8 mouse cellular contexts compared by ENCODE assay signal in the genomic region with DNA sequence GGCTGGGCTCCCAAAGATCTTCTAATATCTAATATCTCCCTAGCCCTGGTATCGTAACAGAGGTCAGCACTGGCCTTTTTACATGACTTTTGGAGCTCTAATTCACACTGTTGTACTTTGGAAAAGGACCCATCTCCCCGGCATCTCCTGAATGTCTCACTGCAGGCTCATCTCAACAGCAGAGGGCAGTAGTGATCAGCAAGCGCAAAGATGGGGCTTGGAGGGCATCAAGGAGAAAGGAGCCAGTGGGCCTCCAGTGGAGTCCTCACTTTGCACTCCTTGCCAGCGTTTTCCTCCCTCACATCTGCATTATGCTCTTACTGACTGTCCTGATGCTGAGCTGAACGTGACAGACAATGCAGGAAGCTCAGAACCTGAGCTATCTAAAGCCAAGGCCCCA. TPM values are rescaled to one million over a fixed set of nuclear protein-coding genes. Genes with fewer than 3 reads are reported as not detected.
A peak's percentile ranks its signal among the peaks of the same experiment; 100 is the strongest.
DNase-seq lines count a peak whose midpoint lies in the region; ATAC-seq and TF ChIP-seq lines count a peak whose summit lies in the region.

No protein-coding gene starts in this region.

- peak; percentile 65 for DNase-seq in forebrain, embryonic 14.5 days (ENCODE audit: low spot score)
- DNase-seq in left cerebral cortex, postnatal 4 days = peak; percentile 46
- no peak for DNase-seq in left cerebral cortex, adult 11 months (ENCODE audit: low spot score)
- no peak for DNase-seq in Patski (ENCODE audit: low read depth, low spot score)
- peak; percentile 46 for DNase-seq in liver, postnatal 0 days
- no peak for DNase-seq in heart, adult 8-10 months (ENCODE audit: low spot score)
- DNase-seq in cerebellum, adult 9-11 months = no peak

- no peak overlapping the region for H3K4me3 ChIP-seq in forebrain, embryonic 14.5 days (ENCODE audit: low read depth, low read length)
- H3K4me3 ChIP-seq in forebrain, embryonic 13.5 days = no peak overlapping the region
- no peak overlapping the region for H3K4me3 ChIP-seq in liver, postnatal 0 days (ENCODE audit: low read depth, low read length)

- H3K9me3 ChIP-seq in forebrain, embryonic 14.5 days (replicated peaks; ENCODE audit: control insufficient read depth, low read length) = no peaks in the 10 kb centered on the region
- no peaks in the 10 kb centered on the region for H3K9me3 ChIP-seq in forebrain, embryonic 13.5 days (replicated peaks)
- no peaks in the 10 kb centered on the region for H3K9me3 ChIP-seq in liver, postnatal 0 days (ENCODE audit: low read length)

- in situ Hi-C loops in Patski (cut with MboI; ENCODE audit: low pct_unique_long_range_greater_than_20kb) = no loop called here

- POLR2A ChIA-PET in Patski (lab: Charles Lee) = no interaction called here

- intact Hi-C loops in left cerebral cortex, postnatal 4 days (cut with DNase I) = loop anchor here (5.0 kb wide), 1 partner anchor 95 kb away; no protein-coding TSS in a partner anchor

- peak; percentile 34; the same call in 1 of the 2 replicates for ATAC-seq in forebrain, embryonic 14.5 days
- no peak for ATAC-seq in forebrain, embryonic 13.5 days
- no peak for ATAC-seq in Patski
- 0 out of 2 replicates have a peak, but pooled peaks have one; percentile 40 for ATAC-seq in liver, postnatal 0 days

- CTCF ChIA-PET in Patski (lab: Charles Lee) = interaction anchor here (1.0 to 1.1 kb wide), 2 partner anchors 18 to 33 kb away, joined by 3 read pairs; no protein-coding TSS in a partner anchor

- no peak overlapping the region for H3K27ac ChIP-seq in forebrain, embryonic 14.5 days (ENCODE audit: low read depth, low read length)
- no peak overlapping the region for H3K27ac ChIP-seq in forebrain, embryonic 13.5 days
- H3K27ac ChIP-seq in liver, postnatal 0 days (ENCODE audit: low read depth) = no peak overlapping the region

- no peaks in the 10 kb centered on the region for H3K4me1 ChIP-seq in forebrain, embryonic 14.5 days (ENCODE audit: control insufficient read depth, insufficient read depth, low read length)
- peaks cover 18% of the 10 kb centered on the region for H3K4me1 ChIP-seq in forebrain, embryonic 13.5 days
- H3K4me1 ChIP-seq in liver, postnatal 0 days (ENCODE audit: insufficient read depth) = peaks cover 3% of the 10 kb centered on the region; the same call in 1 of the 2 replicates

- peak; percentile 57 for TF ChIP-seq CTCF in Patski (IDR thresholded peaks at IDR 0.05)
- TF ChIP-seq CTCF in liver, postnatal 0 days (IDR thresholded peaks at IDR 0.05; ENCODE audit: low read depth) = peak; percentile 82

- no peak overlapping the region for H3K9ac ChIP-seq in forebrain, embryonic 14.5 days (ENCODE audit: low read length)
- H3K9ac ChIP-seq in forebrain, embryonic 13.5 days = no peak overlapping the region
- no peak overlapping the region for H3K9ac ChIP-seq in liver, postnatal 0 days (replicated peaks)

- H3K27me3 ChIP-seq in forebrain, embryonic 14.5 days (replicated peaks; ENCODE audit: control insufficient read depth, insufficient read depth, low read length) = no peaks in the 10 kb centered on the region
- 0 out of 2 replicates have a peak, but pooled peaks cover 6% of the 10 kb centered on the region for H3K27me3 ChIP-seq in forebrain, embryonic 13.5 days
- no peaks in the 10 kb centered on the region for H3K27me3 ChIP-seq in Patski
- H3K27me3 ChIP-seq in liver, postnatal 0 days (ENCODE audit: insufficient read depth, low read length) = no peaks in the 10 kb centered on the region

- H3K36me3 ChIP-seq in forebrain, embryonic 14.5 days (ENCODE audit: control insufficient read depth, insufficient read depth, low read length) = 0 out of 2 replicates have a peak, but pooled peaks cover 4% of the 10 kb centered on the region
- peaks cover 24% of the 10 kb centered on the region for H3K36me3 ChIP-seq in forebrain, embryonic 13.5 days (ENCODE audit: poor library complexity, severe bottlenecking)
- peaks cover 5% of the 10 kb centered on the region; the same call in 1 of the 2 replicates for H3K36me3 ChIP-seq in liver, postnatal 0 days (replicated peaks; ENCODE audit: insufficient read depth, low read length)

- H3K4me2 ChIP-seq in forebrain, embryonic 14.5 days (ENCODE audit: low read length) = no peak overlapping the region
- H3K4me2 ChIP-seq in forebrain, embryonic 13.5 days = no peak overlapping the region
- H3K4me2 ChIP-seq in liver, postnatal 0 days (ENCODE audit: low read depth, low read length) = no peak overlapping the region

- no peak for TF ChIP-seq EP300 in liver, postnatal 0 days (IDR thresholded peaks at IDR 0.05; ENCODE audit: low read depth)

- 36% methylated on average over 5 of the region's 5 CpGs for WGBS in forebrain, embryonic 14.5 days
- 42% methylated on average over 5 of the region's 5 CpGs for WGBS in forebrain, embryonic 13.5 days
- WGBS in liver, postnatal 0 days (ENCODE audit: insufficient replicate concordance) = 36% methylated on average over 5 of the region's 5 CpGs

RNA-seq across cellular contexts. Expression of gene Rbp1, which starts 19.9 kb away (rescaled TPM):
- 63.2 and 66.1 TPM in 2 replicates for polyA plus RNA-seq in forebrain, embryonic 14.5 days (2014; fragmentation: Nextera tagmentation; extraction: Ambion mirVana)
- 54.9 and 72.9 TPM in 2 replicates for polyA plus RNA-seq in forebrain, embryonic 13.5 days (2015; fragmentation: Nextera tagmentation; extraction: Ambion mirVana)
- total RNA-seq in left cerebral cortex, postnatal 4 days (2021) = 1 to 10 TPM; 9.1 to 9.6 TPM
- 0.24 TPM for polyA plus RNA-seq in Patski (2021)
- 54.3 and 59.6 TPM in 2 replicates for polyA plus RNA-seq in liver, postnatal 0 days (2015; fragmentation: Nextera tagmentation; extraction: Ambion mirVana)
- total RNA-seq in heart, adult 8-10 months (2022) = 1 to 10 TPM; 4.9 to 7.8 (median 5.4) TPM

RNA-seq across cellular contexts. Expression of gene Rbp2, which starts 43.3 kb away (rescaled TPM):
- 0.37 and 0.47 TPM in 2 replicates for polyA plus RNA-seq in forebrain, embryonic 14.5 days (2014; fragmentation: Nextera tagmentation; extraction: Ambion mirVana)
- not detected in 2 replicates for polyA plus RNA-seq in forebrain, embryonic 13.5 days (2015; fragmentation: Nextera tagmentation; extraction: Ambion mirVana)
- total RNA-seq in left cerebral cortex, postnatal 4 days (2021) = not detected
- polyA plus RNA-seq in Patski (2021) = not detected
- polyA plus RNA-seq in liver, postnatal 0 days (2015; fragmentation: Nextera tagmentation; extraction: Ambion mirVana) = 85.5 and 94.5 TPM in 2 replicates
- total RNA-seq in heart, adult 8-10 months (2022) = not detected

Comparison
In these comparisons a context has a peak if more than half of its experiments do, and no peak if none do; other contexts are left out.
1. ATAC-seq: peak in forebrain, embryonic 14.5 days (single experiment) and liver, postnatal 0 days (single experiment); none in forebrain, embryonic 13.5 days (single experiment) and Patski (single experiment).
2. DNase-seq: peak in forebrain, embryonic 14.5 days (single experiment), left cerebral cortex, postnatal 4 days (single experiment) and liver, postnatal 0 days (single experiment); none in left cerebral cortex, adult 11 months (single experiment), Patski (single experiment), heart, adult 8-10 months (single experiment) and cerebellum, adult 9-11 months (single experiment).
3. RNA of gene Rbp1, which starts 19.9 kb away (polyA plus RNA-seq): 54.9 to 72.9 TPM in forebrain, embryonic 13.5 days, 63.2 to 66.1 TPM in forebrain, embryonic 14.5 days and 54.3 to 59.6 TPM in liver, postnatal 0 days; 0.24 TPM in Patski (single experiment); every median in the first group is over 10 times any median in the second.
4. RNA of gene Rbp2, which starts 43.3 kb away (polyA plus RNA-seq): 85.5 to 94.5 TPM in liver, postnatal 0 days; 0.37 to 0.47 TPM in forebrain, embryonic 14.5 days, not detected in forebrain, embryonic 13.5 days and not detected in Patski (single experiment); every median in the first group is over 10 times any median in the second.